Mouse (Mus musculus) lung, adult 18-20 months (tissue): Measurements from ENCODE around the gene March1.
"Not testable (repeated sequence)": the region's sequence is repeated elsewhere in the genome, so short reads cannot be mapped to it uniquely, and the experiment has no call there.

Source experiments
- DNase-seq, 2 experiments: peaks; one replicate each; pipeline ENCODE4 v3.0.0; 2022; ENCODE audit warnings: mixed read lengths in 2 of 2

March1 gene

GRCm38 (mm10) chr8:66326396-66326795 lies 708.7 kb downstream of the March1 start:
- no peak for DNase-seq

GRCm38 (mm10) chr8:66332206-66332605 lies 714.5 kb downstream of the March1 start:
- no peak for DNase-seq

- no peak for DNase-seq
Observed at GRCm38 (mm10) chr8:66334265-66334664, 716.6 kb downstream of the March1 start.

GRCm38 (mm10) chr8:66339551-66339950 lies 721.9 kb downstream of the March1 start:
- no peak for DNase-seq

- peak in 1 of 2 experiments; percentile 3 for DNase-seq
Observed at GRCm38 (mm10) chr8:66342928-66343327, 725.2 kb downstream of the March1 start.

- no peak for DNase-seq
Observed at GRCm38 (mm10) chr8:66362882-66363801, 745.4 kb downstream of the March1 start.

GRCm38 (mm10) chr8:66383694-66384373 lies 766.1 kb downstream of the March1 start:
- DNase-seq, result no peak

GRCm38 (mm10) chr8:66386008-66386407 lies 768.3 kb downstream of the March1 start:
- DNase-seq, result peak; percentile 10 to 11

- DNase-seq, result peak; percentile 6 to 17
Observed at GRCm38 (mm10) chr8:66388693-66389092, 771.0 kb downstream of the March1 start.

GRCm38 (mm10) chr8:66391554-66391953 lies 773.9 kb downstream of the March1 start:
- peak; percentile 41 to 61 for DNase-seq

- DNase-seq, result no peak
Observed at GRCm38 (mm10) chr8:66392900-66393299, 775.2 kb downstream of the March1 start.

GRCm38 (mm10) chr8:66394148-66394547 lies 776.4 kb downstream of the March1 start:
- DNase-seq, result no peak

GRCm38 (mm10) chr8:66397811-66398210 lies 780.1 kb downstream of the March1 start:
- DNase-seq, result no peak

- no peak for DNase-seq
Observed at GRCm38 (mm10) chr8:66400050-66400449, 782.4 kb downstream of the March1 start.

- DNase-seq, result no peak
Observed at GRCm38 (mm10) chr8:66404711-66405414, 787.2 kb downstream of the March1 start.

GRCm38 (mm10) chr8:66405796-66406195 lies 788.1 kb downstream of the March1 start:
- DNase-seq, result not testable (repeated sequence)

GRCm38 (mm10) chr8:66406596-66407361 lies 789.1 kb downstream of the March1 start:
- no peak for DNase-seq

- DNase-seq, result no peak
Observed at GRCm38 (mm10) chr8:66410080-66410615, 792.4 kb downstream of the March1 start.

- DNase-seq, result no peak
Observed at GRCm38 (mm10) chr8:66413101-66413500, 795.4 kb downstream of the March1 start.

- DNase-seq, result no peak
Observed at GRCm38 (mm10) chr8:66415234-66415633, 797.5 kb downstream of the March1 start.

- DNase-seq, result not testable (repeated sequence)
Observed at GRCm38 (mm10) chr8:66417591-66417990, 799.9 kb downstream of the March1 start.

GRCm38 (mm10) chr8:66430639-66431038 lies 812.9 kb downstream of the March1 start:
- DNase-seq, result no peak
